Mouse (Mus musculus): ENCODE data around the gene Ric8b.

- TF ChIP-seq TCF3 (IDR thresholded peaks at IDR 0.05; ENCODE audit: insufficient read length, low read depth) (no peak), MAX (IDR thresholded peaks at IDR 0.05; ENCODE audit: low read depth) (no peak), E2F4 (IDR thresholded peaks at IDR 0.05; ENCODE audit: insufficient read depth) (no peak), POLR2AphosphoS2 (IDR thresholded peaks at IDR 0.05; ENCODE audit: insufficient read length, low read depth) (no peak), SRF (IDR thresholded peaks at IDR 0.05; ENCODE audit: control insufficient read depth, insufficient read length, low read depth) (no peak), USF1 (IDR thresholded peaks at IDR 0.05; ENCODE audit: low read depth) (no peak), POLR2A (IDR thresholded peaks at IDR 0.05; ENCODE audit: insufficient read length, low read depth) (no peak)
Measured at GRCm38 (mm10) chr10:84915476-84915875, 1.9 kb upstream of the Ric8b start.
